Mouse (Mus musculus): ENCODE data around the gene Tedc2.

Tedc2 gene

DNA sequence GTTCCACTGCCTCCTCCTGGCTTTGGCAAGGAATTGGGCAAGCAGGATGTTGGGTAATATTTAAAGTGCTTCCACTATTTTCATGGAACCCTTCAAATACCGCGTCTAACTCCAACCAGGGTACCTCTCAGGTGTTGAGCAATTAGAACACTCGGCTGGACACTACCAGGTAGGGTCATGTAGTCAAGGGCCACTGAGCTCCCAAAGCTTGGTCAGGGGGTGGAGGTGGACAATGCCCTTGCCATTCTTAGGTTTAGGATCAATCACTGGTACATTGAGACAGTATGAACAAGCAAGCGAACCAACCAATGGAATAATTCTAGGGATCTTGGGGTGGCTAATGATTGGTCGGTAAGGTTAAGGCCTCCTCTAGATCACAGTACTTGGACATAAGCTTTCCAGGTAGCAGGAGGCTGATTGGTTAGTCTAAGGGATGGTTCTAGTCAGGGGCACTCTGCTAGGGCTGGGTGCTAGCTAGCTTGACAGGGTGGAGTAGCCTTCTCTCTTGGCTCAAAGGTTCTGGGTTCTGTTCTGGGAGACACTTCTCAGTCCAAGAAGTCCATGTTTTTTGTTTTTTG is 8.1 kb downstream of the Tedc2 start:
- DNase-seq (ENCODE audit: inconsistent age in 2 of 2, low spot score in 1 of 2), result no peak

DNA sequence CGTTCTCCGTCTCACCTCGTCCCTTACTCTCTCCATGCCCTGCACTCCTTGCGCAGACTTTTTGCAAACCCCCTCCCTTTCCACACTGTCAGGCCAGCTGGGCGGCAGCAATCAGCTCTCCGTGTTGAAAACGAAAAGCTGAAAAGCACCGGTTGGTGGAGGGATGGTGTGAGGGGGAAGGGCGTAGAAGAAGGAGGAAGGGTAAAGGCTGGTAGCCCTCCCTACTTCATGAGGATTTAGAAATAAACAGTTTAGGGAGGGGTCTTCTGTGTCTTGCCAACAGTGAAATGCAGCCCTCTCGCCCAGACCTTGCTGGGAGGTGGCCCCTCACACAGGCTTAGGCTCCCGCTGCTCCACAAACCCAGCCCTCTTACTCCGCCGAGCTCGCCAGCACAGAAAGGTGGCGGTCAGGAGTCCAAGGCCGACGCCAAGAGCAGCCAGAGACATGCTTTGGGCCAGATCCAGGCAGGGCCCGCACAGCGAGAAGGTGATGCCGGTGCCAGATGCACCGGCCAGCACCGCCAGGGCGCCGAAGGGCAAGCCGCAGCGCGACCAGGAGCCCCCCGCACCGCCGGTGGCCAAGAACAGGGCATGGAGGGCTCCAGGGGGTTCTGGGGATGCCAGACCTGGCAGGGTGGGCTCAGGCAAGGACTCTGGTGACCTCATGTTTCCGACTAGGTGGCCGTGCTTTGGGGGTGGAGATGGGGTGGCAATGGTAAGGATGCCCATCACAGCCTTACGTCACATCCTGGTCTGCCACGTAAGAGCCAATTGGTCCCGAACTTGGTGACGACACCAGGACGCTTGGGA is 8.8 kb downstream of the Tedc2 start:
- peak; percentile 77 to 85 for DNase-seq (ENCODE audit: inconsistent age in 2 of 2, low spot score in 1 of 2)

DNA sequence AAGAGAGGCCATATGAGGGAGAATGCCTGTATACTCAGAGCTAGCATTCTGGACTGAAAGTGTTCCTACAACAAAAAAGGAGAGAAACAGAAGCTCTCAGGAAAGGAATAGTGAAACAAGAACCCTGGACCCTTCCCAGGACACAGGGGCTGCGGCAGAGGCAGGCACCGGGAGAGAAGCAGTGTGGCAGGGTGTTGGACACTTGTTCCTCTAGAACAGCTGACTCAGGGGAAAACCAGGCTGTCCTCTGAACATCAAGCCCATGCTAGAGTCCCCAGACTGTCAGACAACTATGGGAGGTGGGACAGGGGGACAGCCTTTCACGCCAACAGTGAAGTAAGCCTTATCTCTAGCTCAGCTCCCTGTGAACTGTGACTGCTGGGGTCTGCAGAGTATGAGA is 10.1 kb downstream of the Tedc2 start:
- DNase-seq (ENCODE audit: inconsistent age in 2 of 2, low spot score in 1 of 2), result no peak

DNA sequence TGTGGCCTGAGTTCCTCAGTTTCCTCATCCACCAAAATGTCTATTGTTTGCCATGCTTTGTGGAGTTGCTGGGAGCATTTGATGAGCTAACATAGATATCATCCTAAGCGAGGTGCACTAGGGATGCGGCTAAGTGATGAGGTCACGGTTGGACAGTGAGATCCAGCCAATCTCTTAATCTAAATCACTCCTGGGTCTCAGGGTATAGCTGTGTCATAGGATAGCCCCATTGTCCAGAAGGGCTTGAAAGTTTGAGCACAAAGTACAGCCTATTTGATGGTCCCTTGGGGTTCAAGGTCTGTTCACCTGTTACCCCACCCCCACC is 10.8 kb downstream of the Tedc2 start:
- no peak for DNase-seq (ENCODE audit: inconsistent age in 2 of 2, low spot score in 1 of 2)

DNA sequence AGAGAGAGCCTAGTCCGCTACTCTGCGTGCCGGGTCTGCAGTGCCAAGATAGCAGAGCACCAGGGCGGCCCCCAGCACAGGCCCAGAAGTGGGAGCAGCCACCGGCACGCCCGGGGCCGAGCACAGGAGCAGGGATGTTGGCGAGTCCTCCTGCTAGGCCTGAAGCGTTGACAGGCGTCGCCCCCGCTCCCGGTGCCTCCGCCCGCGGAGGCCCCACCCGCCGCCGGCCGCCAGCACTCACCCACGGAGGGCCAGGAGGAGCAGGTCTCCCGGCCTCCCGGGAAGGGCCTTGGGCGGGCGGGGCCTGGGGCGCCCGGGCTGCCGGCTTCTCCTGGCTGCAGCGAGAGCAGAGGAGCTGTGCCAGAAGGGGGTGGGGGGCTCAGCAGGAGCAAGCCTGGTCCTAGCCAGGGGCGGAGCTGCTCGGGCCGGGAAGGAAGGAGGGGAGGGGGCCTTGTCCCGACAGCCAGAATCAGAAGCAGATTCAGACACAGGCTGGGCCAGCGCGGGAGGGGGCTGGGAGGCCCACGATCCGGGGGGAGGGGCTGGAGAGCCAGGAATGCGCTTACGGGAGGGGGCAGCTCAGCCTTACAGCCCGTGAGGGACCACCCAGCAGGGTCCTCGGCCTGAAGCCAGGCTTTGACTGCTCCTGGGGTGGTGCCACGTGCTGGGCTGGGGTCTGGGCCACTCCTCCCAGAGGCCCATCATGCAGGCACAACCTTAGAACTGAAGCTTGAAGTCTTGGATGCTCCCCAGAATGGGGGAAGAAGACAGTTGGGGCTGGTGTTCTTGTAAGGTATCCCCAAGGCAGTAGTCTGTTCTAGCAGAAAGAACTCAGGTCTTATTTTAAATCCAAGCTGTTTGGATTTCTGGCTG is 11.4 kb downstream of the Tedc2 start, which contains the start of gene Ntn3:
Ntn3 (minus strand) TSS at position 489 of the 873 bp plus-strand sequence.
- peak in 1 of 2 experiments; percentile 58 for DNase-seq (ENCODE audit: inconsistent age in 2 of 2, low spot score in 1 of 2)

DNA sequence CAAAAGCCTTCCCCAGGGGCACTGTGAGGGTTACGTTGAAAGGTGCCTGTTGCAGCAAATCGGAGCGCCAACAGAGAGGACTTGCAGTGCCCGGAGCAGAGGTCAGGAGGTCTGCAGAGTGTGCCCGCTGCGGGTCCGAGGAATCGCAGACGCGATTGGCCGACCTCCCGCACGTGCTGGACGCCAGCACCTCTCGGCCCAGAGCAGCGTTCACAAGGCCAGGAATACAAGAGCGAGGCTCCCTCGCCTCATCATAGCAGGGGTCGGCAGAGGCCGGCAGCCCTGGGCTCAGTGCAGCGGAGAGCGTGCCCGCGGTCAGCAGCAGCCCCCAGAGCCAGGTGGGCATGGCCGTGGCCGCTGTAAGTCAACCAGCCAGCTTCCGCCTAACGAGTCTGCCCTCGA is 12.0 kb downstream of the Tedc2 start:
- DNase-seq (ENCODE audit: inconsistent age in 2 of 2, low spot score in 1 of 2), result peak in 1 of 2 experiments; percentile 81

DNA sequence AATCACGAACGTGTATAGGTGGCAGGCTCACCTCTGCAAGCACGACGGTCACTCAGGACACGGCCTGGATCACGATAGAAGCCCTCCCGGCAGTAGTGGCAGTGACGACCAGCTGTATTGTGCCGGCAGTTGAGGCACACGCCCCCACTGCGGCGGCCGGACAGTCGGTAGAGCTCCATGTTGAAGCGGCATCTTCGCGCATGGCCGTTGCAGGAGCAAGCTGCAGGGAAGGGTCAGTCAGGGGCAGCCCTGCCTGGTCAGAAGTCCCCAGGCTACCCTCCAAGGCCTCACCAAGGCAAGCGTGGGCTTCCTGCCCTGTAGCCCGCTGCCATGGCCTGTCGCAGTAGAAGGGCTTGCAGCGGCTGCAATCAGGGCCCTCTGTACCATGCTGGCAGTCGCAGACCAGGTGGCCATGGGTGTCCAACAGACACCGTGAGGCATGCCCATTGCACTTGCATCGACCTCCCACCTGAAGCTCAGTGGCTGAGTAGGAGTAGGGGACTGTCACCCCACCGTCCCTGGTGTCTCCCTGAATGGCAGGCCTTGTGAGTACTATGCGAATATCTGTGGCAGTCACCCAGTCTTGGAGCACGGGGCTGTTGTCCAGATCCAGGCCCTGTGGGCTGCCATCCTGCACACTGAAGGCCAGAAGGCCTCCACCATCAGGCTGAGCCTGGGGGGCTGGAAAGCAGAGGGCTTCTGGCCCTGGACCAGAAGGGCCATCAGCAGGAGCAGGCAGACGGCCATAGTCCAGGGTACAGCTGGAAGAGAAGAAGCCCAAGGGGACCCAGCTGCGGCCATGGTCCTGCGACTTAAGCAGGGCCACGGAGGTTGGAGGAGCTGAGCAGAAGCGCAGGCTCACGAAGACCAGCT is 12.6 kb downstream of the Tedc2 start:
- DNase-seq (ENCODE audit: inconsistent age in 2 of 2, low spot score in 1 of 2), result peak in 1 of 2 experiments; percentile 27

DNA sequence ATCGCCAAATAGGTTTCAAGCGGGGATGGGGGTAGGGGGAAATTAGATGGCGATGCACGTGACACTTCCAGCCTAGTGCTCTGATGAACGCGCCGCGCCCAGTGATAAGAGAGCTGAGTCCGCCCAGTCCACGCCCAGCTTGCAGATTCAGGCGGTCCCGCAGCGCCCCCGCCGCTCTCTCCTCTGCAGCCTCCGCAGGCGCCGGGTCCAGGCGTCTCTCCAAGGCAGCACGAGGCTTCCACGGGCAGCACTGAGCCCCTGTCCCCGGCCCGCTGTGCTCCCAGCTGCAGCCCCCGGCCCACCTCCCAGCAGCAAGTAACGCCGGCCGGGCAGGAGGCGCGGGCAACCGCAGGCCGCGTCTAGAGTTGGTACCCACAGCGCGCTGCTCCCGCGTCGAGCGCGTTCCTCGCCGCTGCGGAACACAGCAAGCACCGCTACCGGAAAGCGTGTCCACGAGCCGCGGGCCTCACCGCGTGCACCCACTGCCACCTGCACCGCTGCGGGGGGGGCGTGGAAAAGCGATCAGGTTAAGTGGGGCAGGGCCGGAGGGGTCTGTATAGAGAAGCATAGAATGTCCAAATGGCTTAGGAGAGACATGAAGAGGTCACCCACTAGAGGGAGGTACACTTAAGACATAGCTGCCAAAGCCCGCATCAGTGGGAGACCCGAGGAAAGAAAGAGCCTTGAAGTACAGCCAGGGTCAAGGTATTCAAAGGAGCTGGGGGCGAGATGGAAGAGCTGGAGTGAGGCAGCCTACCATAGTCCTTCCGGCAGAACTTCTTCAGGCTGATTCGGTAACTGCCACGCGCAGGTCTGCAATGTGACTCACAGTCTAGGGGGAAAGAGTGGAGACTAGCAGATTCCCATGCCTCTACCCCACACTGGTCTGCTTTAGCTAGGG is 13.9 kb downstream of the Tedc2 start:
- peak; percentile 72 to 83 for DNase-seq (ENCODE audit: inconsistent age in 2 of 2, low spot score in 1 of 2)

DNA sequence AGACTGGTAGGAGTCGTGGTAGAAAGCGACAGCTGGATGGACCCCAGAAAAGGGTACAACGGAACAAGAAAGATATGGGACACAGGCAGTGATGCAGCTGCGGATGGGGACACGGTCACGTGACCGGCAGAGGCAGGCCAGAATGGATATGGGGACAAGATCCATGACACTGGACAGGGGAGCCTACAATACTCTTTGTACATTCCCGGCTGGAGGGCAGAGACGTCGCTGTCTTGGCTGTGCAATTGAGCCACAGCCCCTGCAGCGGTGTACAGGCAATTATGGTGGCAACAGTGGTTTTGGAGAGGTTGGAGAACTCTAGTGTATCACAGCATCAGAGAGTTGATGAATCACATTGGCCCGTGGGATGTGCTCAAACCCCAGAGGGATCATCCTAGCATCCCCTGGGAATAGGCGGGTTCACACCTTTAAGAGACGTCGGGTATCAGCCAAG is 14.7 kb downstream of the Tedc2 start:
- DNase-seq (ENCODE audit: inconsistent age in 2 of 2, low spot score in 1 of 2), result no peak

DNA sequence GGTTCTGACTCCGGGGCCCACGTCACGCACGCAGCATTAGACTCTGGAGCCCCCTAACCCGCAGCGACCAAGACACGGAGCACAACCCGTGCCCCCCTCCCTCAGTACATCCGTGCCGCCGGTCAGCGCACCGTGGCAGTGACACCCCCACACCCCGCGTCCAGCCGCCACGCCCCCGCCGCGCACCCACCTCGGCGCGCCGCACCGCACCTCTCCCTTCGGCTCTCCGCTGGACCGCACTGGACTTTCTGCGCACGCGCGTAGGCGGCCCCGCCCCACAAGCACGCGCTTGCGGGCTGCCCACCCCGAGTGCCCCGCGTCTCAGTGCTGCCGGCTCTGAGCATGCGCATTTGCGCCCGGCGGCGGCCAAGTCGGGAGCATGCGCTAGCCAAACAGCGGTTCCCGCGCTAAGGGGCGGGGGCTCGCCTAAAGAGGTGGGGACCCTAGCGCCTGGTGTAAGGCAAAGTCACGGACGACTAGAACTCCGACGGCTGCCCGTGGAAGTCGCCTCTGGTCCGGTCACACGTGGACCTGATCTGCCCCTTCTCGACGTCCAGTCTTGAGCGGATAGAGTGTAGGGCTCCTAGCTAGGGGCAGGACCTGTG is 15.3 kb downstream of the Tedc2 start, which contains the start of gene Tbc1d24:
Tbc1d24 (minus strand) TSS at position 279 of the 605 bp plus-strand sequence.
- DNase-seq (ENCODE audit: inconsistent age in 2 of 2, low spot score in 1 of 2), result peak; percentile 97 to 98

DNA sequence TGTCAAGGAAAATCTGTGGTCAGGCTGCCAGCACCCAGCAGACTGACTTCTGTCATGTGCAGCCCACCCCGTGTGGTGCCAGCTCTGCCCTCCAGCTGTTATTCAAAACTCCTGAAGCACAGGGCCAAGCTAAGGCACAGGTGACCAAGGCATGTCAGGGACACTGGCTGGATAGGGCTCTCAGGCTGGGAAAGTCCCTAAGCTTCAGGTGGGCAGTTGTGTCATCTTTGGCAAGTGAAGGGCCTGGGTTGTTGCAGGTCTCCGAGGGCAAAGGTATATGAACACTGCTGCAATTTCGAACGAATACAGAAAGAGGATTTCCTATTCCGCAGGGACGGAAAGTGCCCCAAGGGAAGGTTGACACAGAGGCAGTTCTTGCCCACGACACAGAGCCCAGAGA is 15.8 kb downstream of the Tedc2 start:
- DNase-seq (ENCODE audit: inconsistent age in 2 of 2, low spot score in 1 of 2), result peak; percentile 39 to 78

DNA sequence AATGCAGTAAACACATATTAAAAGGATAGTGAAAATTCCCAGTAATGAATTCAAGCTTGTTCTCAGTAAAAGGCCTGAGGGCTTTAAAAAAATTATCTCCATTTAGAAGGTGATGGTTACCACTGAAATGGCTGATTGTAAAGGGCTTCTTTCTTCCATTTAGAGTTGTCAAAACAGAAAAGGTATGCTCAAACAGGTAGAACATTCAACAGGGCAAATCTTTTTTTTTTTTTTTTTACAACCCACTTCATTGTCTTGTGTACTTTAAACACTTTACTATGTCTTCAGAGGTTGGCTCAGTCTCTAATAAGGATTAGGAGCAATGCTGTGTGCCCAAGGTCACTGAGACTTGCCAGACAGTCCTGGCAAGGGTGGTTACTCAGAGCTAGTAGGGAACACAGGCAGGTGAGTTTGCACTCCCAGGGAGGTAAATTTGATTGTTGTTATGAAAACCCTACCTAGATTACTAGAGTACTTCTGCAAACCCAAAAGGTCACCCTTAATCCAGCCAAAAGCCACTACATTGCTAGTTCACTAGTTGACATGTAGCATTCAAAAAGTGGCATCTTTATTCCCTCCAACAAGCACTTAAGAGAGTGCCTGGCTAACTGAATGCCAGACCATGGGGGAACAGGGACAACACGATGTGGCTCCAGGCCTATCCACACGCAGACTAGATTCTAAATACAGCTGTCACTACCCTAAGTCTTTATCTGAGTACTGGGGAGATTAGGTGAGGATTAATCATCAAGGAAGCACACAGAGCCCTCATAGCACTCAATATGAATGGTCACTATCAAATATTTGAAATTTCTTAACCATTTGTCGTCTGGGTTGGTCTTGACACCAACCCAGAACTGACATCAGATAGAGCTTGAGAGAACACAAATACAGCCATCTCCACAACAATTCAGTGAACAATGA is 16.8 kb downstream of the Tedc2 start:
- peak in 1 of 2 experiments; percentile 75 for DNase-seq (ENCODE audit: inconsistent age in 2 of 2, low spot score in 1 of 2)

DNA sequence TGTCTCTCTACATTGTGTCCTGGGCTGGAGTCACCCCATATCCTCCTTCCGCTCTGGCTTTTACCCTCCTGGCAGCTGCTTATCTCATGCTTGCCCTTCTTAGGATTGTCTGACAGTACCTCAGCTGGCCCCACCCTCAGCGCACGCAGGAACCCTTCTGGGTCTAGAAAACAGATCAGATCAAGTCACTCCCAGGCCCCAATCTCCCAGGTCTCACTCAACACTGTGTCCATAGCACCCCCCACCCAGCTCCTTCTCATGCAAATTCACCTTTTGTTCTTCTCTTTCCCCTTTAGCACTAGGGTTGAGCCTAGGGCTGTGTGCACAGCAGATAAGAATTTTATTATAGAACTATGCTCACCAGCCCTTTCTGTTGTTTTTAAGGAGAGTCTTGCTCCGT is 17.6 kb downstream of the Tedc2 start:
- peak in 1 of 2 experiments; percentile 40 for DNase-seq (ENCODE audit: inconsistent age in 2 of 2, low spot score in 1 of 2)

DNA sequence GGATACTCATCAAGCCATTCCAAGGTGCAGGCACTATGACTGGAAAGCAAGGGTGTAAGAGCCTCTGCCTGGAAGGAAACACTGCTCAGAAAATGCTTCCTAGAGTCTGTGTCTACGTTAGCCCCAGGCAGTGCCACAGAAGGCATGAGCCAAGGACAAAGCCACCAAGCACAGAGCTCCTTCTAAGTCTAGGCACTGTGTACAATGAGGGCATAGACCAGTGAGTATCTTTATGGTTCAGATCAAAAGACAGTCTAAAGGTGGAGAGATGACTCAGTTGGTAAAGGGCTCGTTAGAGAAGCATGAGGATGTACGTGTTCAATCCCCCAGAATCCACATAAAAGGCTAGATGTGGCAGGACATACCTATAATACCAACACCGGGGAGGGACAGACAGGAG is 19.6 kb downstream of the Tedc2 start:
- no peak for DNase-seq (ENCODE audit: inconsistent age in 2 of 2, low spot score in 1 of 2)

DNA sequence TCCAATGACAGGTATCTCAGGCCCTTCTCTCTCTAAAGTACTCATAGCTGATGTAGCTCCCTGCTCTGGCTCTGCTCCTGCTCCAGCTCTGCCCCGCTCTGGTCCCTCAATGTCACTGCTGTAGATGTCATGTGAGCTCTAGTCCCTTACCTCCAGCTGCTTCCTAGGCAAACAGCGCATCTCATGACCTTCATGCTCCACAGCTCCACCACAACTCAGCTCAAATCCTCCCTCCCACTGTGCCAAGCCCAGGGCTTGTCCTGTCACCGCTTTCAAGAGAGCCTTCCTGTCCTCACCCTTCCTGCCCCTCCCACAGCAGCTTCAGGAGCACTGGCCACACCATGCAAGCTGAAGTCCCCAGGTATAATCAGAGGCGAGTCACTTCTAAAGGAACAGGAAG is 20.9 kb downstream of the Tedc2 start:
- peak in 1 of 2 experiments; percentile 48 for DNase-seq (ENCODE audit: inconsistent age in 2 of 2, low spot score in 1 of 2)

DNA sequence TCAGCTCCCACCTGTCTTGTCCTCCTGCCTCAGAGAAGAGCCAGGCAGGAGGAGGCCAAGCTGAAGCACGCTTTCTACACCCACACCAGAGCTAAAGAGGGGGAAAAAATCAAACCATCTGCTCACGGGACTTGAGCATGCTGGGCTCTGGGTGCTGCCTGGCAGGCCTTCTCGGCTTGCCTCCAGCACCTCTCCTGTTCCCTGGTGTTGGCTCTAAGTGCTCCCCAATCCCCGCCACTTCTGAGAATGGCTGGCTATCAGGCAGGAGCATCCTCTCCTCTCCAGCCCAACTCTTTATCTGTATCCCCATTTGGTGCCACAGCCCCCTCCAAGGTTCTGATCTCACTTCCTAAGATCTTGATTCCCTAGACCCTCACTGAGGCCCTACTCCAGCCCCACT is 21.4 kb downstream of the Tedc2 start:
- DNase-seq (ENCODE audit: inconsistent age in 2 of 2, low spot score in 1 of 2), result no peak

DNA sequence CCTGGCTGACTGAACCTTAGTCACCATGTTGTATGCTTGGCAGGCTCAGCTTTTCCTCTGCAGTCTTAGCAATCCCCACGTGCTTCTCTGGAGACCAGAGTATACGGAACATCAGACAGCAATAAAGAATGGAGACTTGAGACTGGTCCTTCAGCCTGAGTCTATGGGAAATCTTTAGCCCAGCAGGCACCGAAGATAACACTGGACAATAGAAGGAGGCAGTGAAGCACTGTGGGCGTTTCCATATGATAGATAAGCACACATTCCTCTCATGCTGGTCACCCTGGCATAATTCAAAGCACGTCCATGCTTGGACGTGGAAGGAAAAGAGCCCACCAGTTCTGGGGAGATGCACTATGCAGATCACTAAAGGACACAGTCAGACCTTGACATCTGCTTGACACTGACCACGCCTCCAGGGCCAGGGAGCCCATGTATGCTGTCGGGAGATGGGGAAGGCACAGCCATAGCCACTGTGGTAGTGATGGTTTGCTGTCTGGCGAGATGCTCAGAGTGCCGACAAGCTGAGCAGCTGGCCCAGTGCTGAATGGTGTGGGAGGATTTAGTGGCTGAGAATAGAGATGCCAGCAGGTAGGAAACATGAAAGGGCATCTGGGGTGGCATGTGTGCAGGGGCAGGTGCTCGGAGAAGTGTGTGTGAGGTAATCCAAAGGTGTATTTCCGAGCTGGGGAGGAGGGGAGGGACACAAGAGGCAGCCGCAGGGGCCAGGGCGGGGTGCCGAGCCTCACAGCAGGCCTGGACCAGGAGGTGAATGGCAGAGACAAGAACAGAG is 23.4 kb downstream of the Tedc2 start:
- DNase-seq (ENCODE audit: inconsistent age in 2 of 2, low spot score in 1 of 2), result no peak
